Mouse (Mus musculus) midbrain, embryonic 10.5 days (tissue): Measurements from ENCODE around the gene Myh7. TPM values are rescaled to one million over a fixed set of nuclear protein-coding genes. Genes with fewer than 3 reads are reported as not detected.
A peak's percentile ranks its signal among the peaks of the same experiment; 100 is the strongest.

ENCODE experiments used
- DNase-seq: peaks from one replicate; pipeline ENCODE4 v3.0.0-alpha.2; 2017; ENCODE audit warnings: low spot score
- H3K27ac ChIP-seq: fragments of 300-500 bp; sonication (generic); replicated peaks from 2 replicates; pipeline ENCODE4 v1.5.1; 2016; ENCODE audit warnings: mild to moderate bottlenecking
- H3K27me3 ChIP-seq: fragments of 300-500 bp; sonication (generic); 2 replicates; pipeline ENCODE4 v1.6.1; 2016; ENCODE audit warnings: low read depth, mild to moderate bottlenecking; ENCODE audit not compliant: poor library complexity, severe bottlenecking
- H3K36me3 ChIP-seq: fragments of 300-500 bp; sonication (generic); 2 replicates; pipeline ENCODE4 v1.6.1; 2016; ENCODE audit warnings: mild to moderate bottlenecking, moderate library complexity
- H3K4me1 ChIP-seq: fragments of 300-500 bp; sonication (generic); 2 replicates; pipeline ENCODE4 v1.6.1; 2016
- H3K4me3 ChIP-seq: fragments of 300-500 bp; sonication (generic); 2 replicates; pipeline ENCODE4 v1.5.1; 2016; ENCODE audit warnings: mild to moderate bottlenecking, moderate library complexity
- H3K9me3 ChIP-seq: fragments of 300-500 bp; sonication (generic); replicated peaks from 2 replicates; pipeline ENCODE4 v1.6.1; 2016; ENCODE audit warnings: mild to moderate bottlenecking
- WGBS: fragments of 180-500 bp; shearing (Covaris S2); methylation state at CpG from one replicate; pipeline ENCODE4 v1.1.7; 2016; 5-methylcytosine and 5-hydroxymethylcytosine counted together
- polyA plus RNA-seq: library from polyadenylated mRNA; unstranded; fragments of >200 nt; fragmentation: Nextera tagmentation; extraction: Ambion mirVana; gene quantifications from 2 replicates; pipeline ENCODE4 v1.2.1, GENCODE M21; 2016

Gene Myh7
- polyA plus RNA-seq, 1 experiment from 2014 or later = 0.96 TPM

- Histone ChIP-seq H3K9me3 (no peaks in the 10 kb centered on the region), H3K27me3 (peaks cover 8% of the 10 kb centered on the region; the same call in 1 of the 2 replicates), H3K27ac (no peak overlapping the region), H3K4me1 (no peaks in the 10 kb centered on the region), H3K4me3 (no peak overlapping the region), H3K36me3 (no peaks in the 10 kb centered on the region)
- WGBS = 86% methylated on average over 19 of the region's 19 CpGs
- no peak for DNase-seq
These were observed 48.3 kb downstream of the Myh7 start for GRCm38 (mm10) chr14:54945975-54946704.

GRCm38 (mm10) chr14:54944939-54945338 lies 49.5 kb downstream of the Myh7 start:
- Histone ChIP-seq H3K9me3 (no peaks in the 10 kb centered on the region), H3K27me3 (peaks cover 8% of the 10 kb centered on the region; the same call in 1 of the 2 replicates), H3K4me1 (no peaks in the 10 kb centered on the region), H3K27ac (no peak overlapping the region), H3K36me3 (no peaks in the 10 kb centered on the region), H3K4me3 (no peak overlapping the region)
- 66% methylated on average over 2 of the region's 2 CpGs for WGBS
- DNase-seq = no peak

DNA sequence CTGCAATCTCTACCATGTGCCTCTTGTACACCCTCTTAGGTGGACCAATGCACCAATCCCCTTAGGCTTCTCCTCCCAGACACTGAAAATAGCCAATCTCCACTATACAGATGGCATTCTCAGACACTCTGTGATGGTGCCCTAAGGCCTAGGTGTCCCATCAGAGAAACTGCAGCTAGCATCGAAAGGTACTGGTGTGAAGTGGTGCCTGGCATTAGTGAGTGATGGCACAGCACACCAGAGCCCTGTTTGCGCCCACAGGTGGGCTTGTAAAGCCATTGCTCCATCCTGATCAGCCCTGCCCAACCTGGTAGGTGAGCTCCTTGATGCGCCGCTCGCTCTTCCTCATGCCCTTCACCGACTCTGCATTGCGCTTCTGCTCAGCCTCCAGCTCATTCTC lies 50.5 kb downstream of the Myh7 start:
- Histone ChIP-seq H3K4me1 (no peaks in the 10 kb centered on the region), H3K9me3 (no peaks in the 10 kb centered on the region), H3K27me3 (0 out of 2 replicates have a peak, but pooled peaks cover under 1% of the 10 kb centered on the region), H3K27ac (no peak overlapping the region), H3K4me3 (no peak overlapping the region), H3K36me3 (no peaks in the 10 kb centered on the region)
- DNase-seq = no peak
- WGBS = 93% methylated on average over 7 of the region's 7 CpGs

- WGBS = 91% methylated on average over 8 of the region's 8 CpGs
- H3K27ac ChIP-seq = no peak overlapping the region
- H3K9me3 ChIP-seq = no peaks in the 10 kb centered on the region
- no peak for DNase-seq
- H3K4me1 ChIP-seq = no peaks in the 10 kb centered on the region
- H3K36me3 ChIP-seq = no peaks in the 10 kb centered on the region
- H3K4me3 ChIP-seq = no peak overlapping the region
- H3K27me3 ChIP-seq = no peaks in the 10 kb centered on the region
These were observed 51.9 kb downstream of the Myh7 start for GRCm38 (mm10) chr14:54942479-54942878.

DNA sequence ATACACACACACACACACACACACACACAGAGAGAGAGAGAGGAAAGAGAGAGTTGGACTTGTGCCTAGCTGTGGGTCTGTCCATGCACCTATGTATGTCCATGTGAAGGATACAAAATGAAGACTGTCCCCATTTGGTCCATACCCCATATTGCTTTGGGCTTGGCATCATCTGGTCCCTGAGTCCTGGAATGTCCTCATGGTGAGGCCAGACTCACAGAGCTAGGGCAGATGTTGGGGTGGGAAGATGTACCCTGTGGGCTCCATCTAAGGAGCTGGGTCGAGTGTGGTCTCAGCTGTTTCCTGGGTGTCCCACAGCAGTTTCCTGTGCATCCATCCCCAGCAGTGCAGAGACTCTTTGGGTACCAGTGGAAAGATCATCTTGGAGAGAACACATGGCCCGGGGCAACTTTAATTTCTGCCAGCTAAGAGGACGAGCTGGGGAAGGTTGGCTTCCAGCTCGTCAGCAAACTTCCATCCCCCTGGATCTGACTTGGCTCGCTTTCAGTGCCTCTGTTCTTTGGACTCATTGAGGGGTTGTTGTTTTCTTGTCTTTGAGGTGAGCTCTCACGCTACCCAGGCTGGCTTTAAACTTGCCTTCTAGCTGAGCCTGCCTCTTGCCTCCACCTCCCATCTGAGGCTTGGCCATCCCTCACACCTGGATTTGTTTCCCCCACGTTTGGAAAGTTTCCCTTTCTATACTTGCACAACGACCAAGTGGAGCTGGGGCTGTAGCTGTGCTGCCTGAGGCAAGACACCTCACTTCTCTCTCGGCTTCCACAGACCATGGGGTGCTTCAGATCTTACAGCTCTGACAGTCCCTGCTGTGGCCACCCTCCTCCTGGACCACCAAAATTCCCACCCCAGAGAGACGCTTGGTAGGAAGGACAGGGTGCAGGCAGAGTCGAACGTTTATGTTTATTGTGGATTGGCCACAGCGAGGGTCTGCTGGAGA lies 53.1 kb downstream of the Myh7 start:
- H3K27me3 ChIP-seq = no peaks in the 10 kb centered on the region
- no peak overlapping the region for H3K4me3 ChIP-seq
- WGBS = 68% methylated on average over 13 of the region's 13 CpGs
- peaks cover 5% of the 10 kb centered on the region for H3K4me1 ChIP-seq
- H3K36me3 ChIP-seq = no peaks in the 10 kb centered on the region
- H3K9me3 ChIP-seq = no peaks in the 10 kb centered on the region
- no peak for DNase-seq
- H3K27ac ChIP-seq = no peak overlapping the region

- H3K27me3 ChIP-seq = no peaks in the 10 kb centered on the region
- no peak overlapping the region for H3K4me3 ChIP-seq
- peaks cover 11% of the 10 kb centered on the region for H3K4me1 ChIP-seq
- 85% methylated on average over 3 of the region's 3 CpGs for WGBS
- no peaks in the 10 kb centered on the region for H3K9me3 ChIP-seq
- no peak overlapping the region for H3K27ac ChIP-seq
- DNase-seq = no peak
- no peaks in the 10 kb centered on the region for H3K36me3 ChIP-seq
These were observed 54.3 kb downstream of the Myh7 start for GRCm38 (mm10) chr14:54940176-54940530.

DNA sequence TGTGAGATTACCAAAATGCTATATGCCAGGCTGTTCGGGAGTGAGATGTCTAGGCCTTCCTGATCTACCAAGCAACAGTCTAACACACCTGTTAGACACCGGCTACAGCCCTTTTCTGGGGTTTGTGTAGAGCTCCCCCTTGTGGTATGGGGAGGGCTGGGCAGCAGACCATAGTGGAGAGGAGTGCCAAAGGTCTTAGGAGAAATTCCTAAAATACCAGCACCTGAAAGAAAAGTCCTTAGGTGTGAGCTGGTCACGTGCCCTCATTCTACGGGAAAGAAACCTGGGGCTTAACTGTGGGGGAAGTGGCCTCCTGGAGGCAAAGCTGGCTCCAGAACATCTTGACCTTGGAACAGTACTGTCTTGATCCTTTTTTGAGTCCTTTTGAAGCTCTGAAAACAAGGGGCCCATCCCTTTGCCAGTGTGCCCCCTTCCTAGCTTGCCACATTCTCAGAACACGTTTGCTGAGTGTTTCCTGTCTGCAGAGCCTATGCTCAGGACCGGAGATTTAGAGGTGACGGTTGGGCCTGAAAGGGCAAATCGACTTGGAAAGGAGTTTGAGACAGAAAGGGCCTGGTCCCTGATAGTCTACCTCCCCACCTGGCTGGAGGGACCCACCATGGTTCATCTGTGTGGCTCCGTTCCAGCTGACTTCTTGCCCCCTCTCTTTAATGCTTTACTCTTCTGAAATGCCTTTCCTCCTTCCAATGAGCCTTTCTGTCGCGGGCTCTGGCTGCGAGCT lies 54.8 kb downstream of the Myh7 start:
- H3K4me1 ChIP-seq = peaks cover 11% of the 10 kb centered on the region
- no peaks in the 10 kb centered on the region for H3K9me3 ChIP-seq
- WGBS = 56% methylated on average over 12 of the region's 12 CpGs
- no peak overlapping the region for H3K4me3 ChIP-seq
- DNase-seq = peak; percentile 57
- no peaks in the 10 kb centered on the region for H3K36me3 ChIP-seq
- 0 out of 2 replicates have a peak overlapping the region, but pooled peaks have one; percentile 38 for H3K27ac ChIP-seq
- no peaks in the 10 kb centered on the region for H3K27me3 ChIP-seq

DNA sequence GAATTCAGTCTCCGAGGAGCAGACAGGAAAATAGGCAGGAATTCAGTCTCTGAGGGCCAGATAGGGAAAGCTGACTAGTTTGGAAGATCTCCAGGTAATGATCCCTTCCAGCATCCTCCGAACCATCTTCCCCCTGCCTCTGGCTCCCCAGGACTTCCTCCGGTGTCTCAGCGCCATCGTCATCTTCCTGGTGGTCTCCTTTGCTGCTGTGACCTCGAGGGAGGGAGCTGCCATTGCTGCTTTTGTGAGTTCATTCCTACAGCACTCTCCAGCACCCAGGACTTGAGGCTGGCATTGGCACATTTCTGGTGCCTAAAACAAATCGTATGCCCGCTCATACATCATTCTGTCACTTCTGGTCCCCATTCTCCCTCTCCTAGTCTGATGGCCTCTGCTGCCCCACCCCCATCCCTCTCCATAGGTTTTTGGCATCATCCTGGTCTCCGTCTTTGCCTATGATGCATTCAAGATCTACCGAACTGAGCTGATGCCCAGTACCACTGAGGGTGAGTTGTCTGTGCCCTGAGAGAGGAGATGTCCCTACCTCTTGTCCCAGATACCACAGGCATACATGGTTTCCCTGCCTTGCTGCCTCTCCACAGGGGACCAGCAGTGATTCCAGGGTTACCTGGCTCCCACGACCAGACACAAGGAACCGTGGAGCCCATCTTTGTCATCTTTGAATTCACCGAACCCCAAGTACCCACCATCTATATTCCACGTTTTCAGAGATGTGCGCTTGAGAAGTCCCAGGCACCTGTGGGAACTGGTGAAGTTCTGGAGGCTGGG lies 55.8 kb downstream of the Myh7 start:
- Histone ChIP-seq H3K4me3 (no peak overlapping the region), H3K27ac (no peak overlapping the region), H3K4me1 (peaks cover 11% of the 10 kb centered on the region), H3K36me3 (no peaks in the 10 kb centered on the region), H3K9me3 (no peaks in the 10 kb centered on the region), H3K27me3 (no peaks in the 10 kb centered on the region)
- WGBS = 82% methylated on average over 15 of the region's 15 CpGs
- no peak for DNase-seq

GRCm38 (mm10) chr14:54937361-54938182 lies 56.9 kb downstream of the Myh7 start:
- WGBS = 91% methylated on average over 16 of the region's 16 CpGs
- H3K4me1 ChIP-seq = peaks cover 18% of the 10 kb centered on the region

DNA sequence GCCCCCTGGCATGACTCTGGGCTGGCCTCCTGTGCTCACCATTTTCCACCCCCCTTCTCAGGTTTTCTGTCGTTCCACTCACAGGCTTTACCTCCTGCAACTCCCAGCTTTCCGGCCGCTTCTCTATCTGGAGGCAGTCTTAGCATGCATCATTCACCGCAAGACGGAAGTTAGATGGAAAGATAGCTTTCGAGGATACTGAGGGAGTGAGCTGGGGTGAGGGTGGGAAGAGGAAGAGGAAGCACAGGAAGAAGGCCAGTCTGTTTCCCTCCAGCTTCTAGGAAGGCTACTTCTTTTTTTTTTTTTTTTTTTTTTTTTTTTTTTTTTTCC lies 57.6 kb downstream of the Myh7 start:
- H3K4me1 ChIP-seq = peaks cover 22% of the 10 kb centered on the region
- no peaks in the 10 kb centered on the region for H3K27me3 ChIP-seq
- H3K36me3 ChIP-seq = no peaks in the 10 kb centered on the region
- H3K9me3 ChIP-seq = no peaks in the 10 kb centered on the region
- 72% methylated on average over 6 of the region's 6 CpGs for WGBS
- peak overlapping the region; percentile 74 for H3K27ac ChIP-seq
- H3K4me3 ChIP-seq = no peak overlapping the region
- no peak for DNase-seq

More at GRCm38 (mm10) chr14:54937361-54938182, 56.9 kb downstream of the Myh7 start:
- no peaks in the 10 kb centered on the region for H3K27me3 ChIP-seq
- H3K27ac ChIP-seq = no peak overlapping the region
- no peak for DNase-seq
- H3K4me3 ChIP-seq = no peak overlapping the region
- no peaks in the 10 kb centered on the region for H3K9me3 ChIP-seq
- no peaks in the 10 kb centered on the region for H3K36me3 ChIP-seq

DNA sequence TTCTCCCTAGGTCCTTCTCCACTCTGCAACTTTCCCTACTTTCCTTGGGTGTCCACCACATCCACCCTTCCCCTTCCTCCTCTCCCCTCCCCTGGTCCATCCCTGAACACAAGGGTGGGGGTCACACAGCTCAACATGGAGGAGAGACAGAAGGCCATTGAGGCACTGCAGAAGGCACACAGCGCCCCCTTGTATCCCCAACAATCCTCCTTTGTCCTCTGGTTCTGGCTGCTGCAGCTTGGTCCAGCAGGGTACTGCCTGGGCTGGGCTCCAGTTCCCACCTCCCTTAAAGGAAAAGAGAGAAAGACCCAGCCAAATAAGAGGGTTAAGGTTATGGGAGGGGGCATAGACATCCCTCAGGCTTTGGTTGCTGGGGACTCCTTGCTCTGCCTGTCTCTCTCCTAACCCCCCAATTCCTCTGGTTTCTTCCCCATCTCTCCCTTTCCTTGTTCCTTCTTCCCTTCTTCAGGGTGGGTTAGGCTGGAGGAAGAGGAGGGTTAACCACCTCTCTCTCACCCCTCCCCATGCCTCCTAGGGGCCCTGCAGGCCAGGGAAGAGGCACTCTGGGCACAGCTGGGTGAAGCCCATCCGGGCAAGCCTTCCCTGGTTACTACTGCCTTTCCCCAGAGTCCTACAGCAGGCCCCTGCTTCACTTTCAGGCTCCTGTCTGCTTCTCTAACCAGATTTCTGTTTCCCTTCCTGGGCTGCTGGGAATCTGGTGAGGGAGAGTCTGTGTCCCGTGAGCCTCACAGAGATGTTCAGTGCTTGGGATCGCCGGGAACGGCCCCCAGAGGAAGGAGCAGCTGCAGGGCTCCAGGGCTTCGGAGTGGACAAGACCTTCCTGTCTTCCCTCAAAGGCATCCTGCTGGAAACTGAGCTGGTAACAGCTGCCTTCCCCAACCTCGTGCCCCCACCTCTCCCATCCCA lies 58.3 kb downstream of the Myh7 start, which contains the start of gene Cmtm5:
Cmtm5 (plus strand) TSS at position 358 of the 927 bp plus-strand sequence.
- no peak within 1 kb of the TSS for H3K4me3 ChIP-seq
- H3K36me3 ChIP-seq = no peaks in the 10 kb centered on the region
- WGBS = 50% methylated on average over 8 of the region's 8 CpGs
- peaks cover 28% of the 10 kb centered on the region for H3K4me1 ChIP-seq
- no peak for DNase-seq
- no peaks in the 10 kb centered on the region for H3K9me3 ChIP-seq
- H3K27ac ChIP-seq = peak within 1 kb of the TSS; percentile 74
- H3K27me3 ChIP-seq = no peaks in the 10 kb centered on the region
